Mouse (Mus musculus): ENCODE measurements around the gene Slc50a1. TPM values are rescaled to one million over a fixed set of nuclear protein-coding genes. Genes with fewer than 3 reads are reported as not detected.

Slc50a1 gene
- polyA plus RNA-seq, 1 experiment = 83.0 TPM

DNA sequence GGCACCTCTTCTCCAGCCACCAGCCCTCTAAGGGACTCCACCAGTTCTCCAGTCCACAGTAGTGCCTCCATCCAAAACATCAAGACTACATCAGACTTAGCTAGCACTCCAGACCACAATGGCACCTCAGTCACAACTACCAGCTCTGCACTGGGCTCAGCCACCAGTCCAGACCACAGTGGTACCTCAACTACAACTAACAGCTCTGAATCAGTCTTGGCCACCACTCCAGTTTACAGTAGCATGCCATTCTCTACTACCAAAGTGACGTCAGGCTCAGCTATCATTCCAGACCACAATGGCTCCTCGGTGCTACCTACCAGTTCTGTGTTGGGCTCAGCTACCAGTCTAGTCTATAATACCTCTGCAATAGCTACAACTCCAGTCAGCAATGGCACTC, 39.8 kb downstream of the Slc50a1 start:
- 76% methylated on average over 2 of the region's 2 CpGs for WGBS

DNA sequence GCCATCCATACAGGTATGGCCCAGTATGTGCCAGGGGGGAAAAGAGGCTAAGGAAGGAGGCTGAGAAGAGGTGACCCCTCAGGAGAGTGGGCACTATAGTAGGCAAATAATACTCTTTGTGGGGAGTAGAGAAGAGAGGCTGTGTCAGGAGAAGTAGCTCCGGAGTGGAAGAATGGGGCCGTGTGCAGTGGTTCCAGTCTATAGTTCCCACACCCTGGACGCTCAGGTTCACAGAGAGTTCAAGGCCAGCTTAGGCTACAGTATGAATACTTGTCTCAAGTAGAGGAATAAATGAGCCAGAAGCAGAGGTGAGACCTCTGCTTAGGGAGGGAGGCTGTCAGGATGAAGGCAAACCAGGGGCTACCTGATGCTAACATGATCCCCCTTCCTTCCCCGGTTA, 41.1 kb downstream of the Slc50a1 start:
- Histone ChIP-seq H3K27ac (ENCODE audit: control insufficient read depth, insufficient read depth, low read depth, low read length, poor library complexity) (no peak overlapping the region), H3K4me3 (replicated peaks; ENCODE audit: control insufficient read depth, low read depth, low read length) (no peak overlapping the region), H3K4me1 (ENCODE audit: control insufficient read depth, insufficient read depth, low read length) (peaks cover 2% of the 10 kb centered on the region; the same call in 1 of the 2 replicates)
- TF ChIP-seq POLR2A (IDR thresholded peaks at IDR 0.05; ENCODE audit: borderline replicate concordance, control insufficient read depth, low read depth, low read length) (no peak), CTCF (IDR thresholded peaks at IDR 0.05; ENCODE audit: control insufficient read depth, insufficient read depth, low read length) (no peak)
- 90% methylated on average over 4 of the region's 4 CpGs for WGBS

More for the DNA sequence above, 39.8 kb downstream of the Slc50a1 start:
- TF ChIP-seq CTCF (IDR thresholded peaks at IDR 0.05; ENCODE audit: control insufficient read depth, insufficient read depth, low read length) (no peak), POLR2A (IDR thresholded peaks at IDR 0.05; ENCODE audit: borderline replicate concordance, control insufficient read depth, low read depth, low read length) (no peak)
- H3K27ac ChIP-seq (ENCODE audit: control insufficient read depth, insufficient read depth, low read depth, low read length, poor library complexity) = no peak overlapping the region
- no peak overlapping the region for H3K4me3 ChIP-seq (replicated peaks; ENCODE audit: control insufficient read depth, low read depth, low read length)
- peaks cover 3% of the 10 kb centered on the region; the same call in 1 of the 2 replicates for H3K4me1 ChIP-seq (ENCODE audit: control insufficient read depth, insufficient read depth, low read length)

DNA sequence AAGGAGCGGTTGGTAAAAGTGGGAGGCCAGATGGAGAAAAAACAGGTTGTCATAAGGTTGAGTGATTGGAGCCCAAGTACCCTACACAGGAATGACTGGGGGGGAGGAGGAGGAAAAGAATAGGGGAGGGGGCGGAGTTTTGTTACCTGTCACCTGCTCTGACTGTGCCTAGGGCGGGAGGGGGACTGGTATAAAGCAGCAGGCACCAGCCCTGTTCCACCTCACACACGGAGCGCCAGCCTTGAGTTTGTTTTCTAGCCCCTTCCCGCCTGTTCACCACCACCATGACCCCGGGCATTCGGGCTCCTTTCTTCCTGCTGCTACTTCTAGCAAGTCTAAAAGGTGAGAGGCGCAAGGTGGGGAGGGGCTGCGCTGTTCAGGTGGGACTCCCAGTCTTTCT, 41.5 kb downstream of the Slc50a1 start, which contains the start of gene Muc1:
Muc1 (plus strand) TSS at position 222 of the 400 bp plus-strand sequence.
- H3K27ac ChIP-seq (ENCODE audit: control insufficient read depth, insufficient read depth, low read depth, low read length, poor library complexity) = no peak within 1 kb of the TSS
- peaks cover 2% of the 10 kb centered on the region; the same call in 1 of the 2 replicates for H3K4me1 ChIP-seq (ENCODE audit: control insufficient read depth, insufficient read depth, low read length)
- WGBS = 61% methylated on average over 9 of the region's 10 CpGs
- peak within 1 kb of the TSS; percentile 30 for H3K4me3 ChIP-seq (replicated peaks; ENCODE audit: control insufficient read depth, low read depth, low read length)
- no peak for TF ChIP-seq CTCF (IDR thresholded peaks at IDR 0.05; ENCODE audit: control insufficient read depth, insufficient read depth, low read length)
- no peak for TF ChIP-seq POLR2A (IDR thresholded peaks at IDR 0.05; ENCODE audit: borderline replicate concordance, control insufficient read depth, low read depth, low read length)

DNA sequence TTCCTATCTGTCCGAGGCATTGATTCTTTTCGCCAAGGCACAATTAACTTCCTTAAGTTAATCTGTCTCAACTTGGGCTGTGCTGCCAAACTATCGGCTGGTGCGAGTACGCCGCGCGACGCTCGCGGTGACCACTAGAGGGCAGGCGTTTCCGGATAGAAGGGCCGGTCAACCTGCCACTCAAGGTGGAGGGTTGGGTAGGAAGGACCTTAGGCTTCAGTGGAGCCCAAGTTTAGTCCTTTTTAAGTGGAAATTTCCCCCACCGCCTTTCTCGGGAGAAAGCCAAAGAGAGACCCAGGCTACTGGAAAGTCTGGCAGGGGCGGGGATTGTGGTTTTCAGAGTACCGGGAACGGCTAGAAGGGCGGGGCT, 42.2 kb downstream of the Slc50a1 start:
- H3K27ac ChIP-seq (ENCODE audit: control insufficient read depth, insufficient read depth, low read depth, low read length, poor library complexity) = no peak overlapping the region
- peak overlapping the region; percentile 30 for H3K4me3 ChIP-seq (replicated peaks; ENCODE audit: control insufficient read depth, low read depth, low read length)
- TF ChIP-seq POLR2A (IDR thresholded peaks at IDR 0.05; ENCODE audit: borderline replicate concordance, control insufficient read depth, low read depth, low read length) (no peak; the same call in 1 of the 2 replicates), CTCF (IDR thresholded peaks at IDR 0.05; ENCODE audit: control insufficient read depth, insufficient read depth, low read length) (peak; percentile 95)
- under 1% methylated on average over 20 of the region's 20 CpGs for WGBS
- no peaks in the 10 kb centered on the region for H3K4me1 ChIP-seq (ENCODE audit: control insufficient read depth, insufficient read depth, low read length)

DNA sequence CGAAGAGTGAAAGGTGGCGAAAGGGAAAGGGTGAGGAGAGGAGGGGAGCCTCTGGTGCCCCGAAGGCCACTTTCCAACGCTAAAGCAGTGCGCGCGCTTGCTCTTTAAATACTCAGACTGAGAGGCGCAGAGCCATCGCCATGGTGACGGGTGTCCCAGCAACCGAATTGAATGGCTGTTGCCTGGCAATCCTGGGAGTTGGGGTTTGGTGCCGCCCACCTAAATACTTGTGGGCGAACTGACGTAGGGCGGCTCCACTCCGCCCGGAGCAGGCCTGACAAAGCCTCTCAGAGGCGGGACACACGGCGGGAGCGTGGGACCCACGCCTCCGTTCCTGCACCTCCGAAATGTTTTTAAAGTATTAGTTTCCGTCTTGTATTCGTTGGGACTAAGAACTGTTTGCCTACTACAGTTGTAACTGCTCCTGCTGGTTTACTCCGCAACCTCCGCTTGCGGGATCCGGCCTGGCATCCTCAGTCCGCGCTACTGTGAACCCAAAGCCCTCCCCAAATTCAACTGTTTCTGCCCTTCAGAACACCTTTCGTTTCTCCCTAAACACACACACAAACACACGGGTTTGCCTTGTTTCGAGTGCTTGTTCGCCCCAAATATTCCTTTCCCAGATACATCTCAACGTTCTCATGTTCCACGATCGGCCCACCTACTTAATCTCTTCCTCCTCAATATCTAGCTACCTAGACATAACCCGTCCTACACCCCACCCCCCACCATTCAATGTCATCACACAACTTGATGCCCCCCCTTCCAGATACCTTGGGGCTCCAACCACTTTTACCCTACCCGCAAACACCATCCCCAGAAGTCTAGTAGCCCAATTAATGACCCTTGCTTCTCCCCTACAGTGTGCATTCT, 42.8 kb downstream of the Slc50a1 start:
- WGBS = 1% methylated on average over 41 of the region's 41 CpGs
- Histone ChIP-seq H3K4me3 (replicated peaks; ENCODE audit: control insufficient read depth, low read depth, low read length) (no peak overlapping the region), H3K27ac (ENCODE audit: control insufficient read depth, insufficient read depth, low read depth, low read length, poor library complexity) (no peak overlapping the region), H3K4me1 (ENCODE audit: control insufficient read depth, insufficient read depth, low read length) (no peaks in the 10 kb centered on the region)
- TF ChIP-seq CTCF (IDR thresholded peaks at IDR 0.05; ENCODE audit: control insufficient read depth, insufficient read depth, low read length) (no peak), POLR2A (IDR thresholded peaks at IDR 0.05; ENCODE audit: borderline replicate concordance, control insufficient read depth, low read depth, low read length) (0 out of 2 replicates have a peak, but pooled peaks have one; percentile 18)

DNA sequence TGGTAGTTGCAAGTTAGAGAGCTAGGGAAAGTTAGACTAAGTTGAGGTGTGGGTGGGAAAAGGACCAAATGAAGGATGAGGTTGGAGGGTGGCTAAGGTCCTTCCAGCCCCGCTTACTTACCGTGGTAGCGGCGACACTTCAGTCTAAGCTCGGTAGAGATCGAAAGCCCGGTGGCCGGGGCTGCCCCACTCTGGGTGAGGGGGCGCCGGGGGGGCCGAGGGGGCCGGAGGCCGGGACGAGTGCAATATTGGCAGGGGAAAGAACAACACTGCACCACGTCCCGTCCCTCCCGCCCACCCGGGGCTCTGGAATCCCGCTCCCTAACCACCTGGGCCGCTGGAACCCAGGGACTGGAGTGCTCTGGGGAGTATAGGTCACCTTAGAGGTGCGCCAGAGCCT, 43.5 kb downstream of the Slc50a1 start, which contains the start of gene Mtx1:
Mtx1 (minus strand) TSS at position 189 of the 400 bp plus-strand sequence.
- TF ChIP-seq POLR2A (IDR thresholded peaks at IDR 0.05; ENCODE audit: borderline replicate concordance, control insufficient read depth, low read depth, low read length) (no peak), CTCF (IDR thresholded peaks at IDR 0.05; ENCODE audit: control insufficient read depth, insufficient read depth, low read length) (no peak)
- Histone ChIP-seq H3K4me3 (replicated peaks; ENCODE audit: control insufficient read depth, low read depth, low read length) (no peak within 1 kb of the TSS), H3K4me1 (ENCODE audit: control insufficient read depth, insufficient read depth, low read length) (no peaks in the 10 kb centered on the region), H3K27ac (ENCODE audit: control insufficient read depth, insufficient read depth, low read depth, low read length, poor library complexity) (no peak within 1 kb of the TSS)
- 13% methylated on average over 20 of the region's 21 CpGs for WGBS

DNA sequence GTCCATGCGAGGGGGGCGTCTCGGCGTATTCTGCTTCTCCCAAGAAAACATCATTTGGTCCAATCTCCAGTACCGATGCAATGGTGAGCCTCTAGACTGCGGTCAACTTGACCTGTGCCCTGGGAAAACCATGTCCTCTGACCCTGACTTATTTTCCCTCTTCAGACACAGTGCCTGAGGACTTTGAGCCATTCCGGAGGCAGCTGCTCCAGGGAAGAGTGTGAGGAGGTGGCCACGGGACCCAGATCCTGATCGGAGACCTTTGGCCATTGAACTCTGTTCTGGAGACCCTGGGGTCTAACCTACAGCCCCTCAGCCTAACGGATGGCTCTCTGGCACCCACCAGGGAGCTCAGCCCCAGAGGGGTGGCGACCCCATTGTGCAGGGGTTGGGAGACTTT, 44.0 kb downstream of the Slc50a1 start:
- TF ChIP-seq POLR2A (IDR thresholded peaks at IDR 0.05; ENCODE audit: borderline replicate concordance, control insufficient read depth, low read depth, low read length) (no peak), CTCF (IDR thresholded peaks at IDR 0.05; ENCODE audit: control insufficient read depth, insufficient read depth, low read length) (no peak)
- WGBS = 86% methylated on average over 11 of the region's 11 CpGs
- no peaks in the 10 kb centered on the region for H3K4me1 ChIP-seq (ENCODE audit: control insufficient read depth, insufficient read depth, low read length)
- no peak overlapping the region for H3K4me3 ChIP-seq (replicated peaks; ENCODE audit: control insufficient read depth, low read depth, low read length)
- no peak overlapping the region for H3K27ac ChIP-seq (ENCODE audit: control insufficient read depth, insufficient read depth, low read depth, low read length, poor library complexity)

DNA sequence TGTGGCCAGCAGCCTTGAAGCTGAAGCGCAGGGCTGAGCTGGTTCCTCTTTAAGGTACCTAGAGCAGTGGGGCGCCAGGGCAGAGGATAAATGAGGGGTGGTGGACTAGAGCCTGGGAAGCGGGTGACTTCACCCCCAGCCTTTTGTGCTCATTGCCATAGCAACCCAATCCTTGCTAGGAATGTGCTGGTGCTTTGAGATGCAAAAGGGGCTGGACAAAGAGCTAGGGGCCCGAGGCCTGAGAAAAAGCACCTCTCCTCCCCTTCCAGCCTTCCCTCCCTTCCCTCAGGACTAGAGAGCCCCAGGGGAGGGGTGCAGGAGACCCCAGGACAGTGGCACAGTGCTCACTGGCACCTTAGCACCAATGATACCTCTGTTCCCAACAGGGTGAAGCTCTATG, 44.5 kb downstream of the Slc50a1 start:
- WGBS = 52% methylated on average over 4 of the region's 4 CpGs

More for the DNA sequence above, 44.5 kb downstream of the Slc50a1 start:
- TF ChIP-seq POLR2A (IDR thresholded peaks at IDR 0.05; ENCODE audit: borderline replicate concordance, control insufficient read depth, low read depth, low read length) (no peak), CTCF (IDR thresholded peaks at IDR 0.05; ENCODE audit: control insufficient read depth, insufficient read depth, low read length) (no peak)
- no peak overlapping the region for H3K27ac ChIP-seq (ENCODE audit: control insufficient read depth, insufficient read depth, low read depth, low read length, poor library complexity)
- H3K4me3 ChIP-seq (replicated peaks; ENCODE audit: control insufficient read depth, low read depth, low read length) = no peak overlapping the region
- H3K4me1 ChIP-seq (ENCODE audit: control insufficient read depth, insufficient read depth, low read length) = no peaks in the 10 kb centered on the region
